Mouse (Mus musculus): ENCODE measurements around the gene Dennd6a.
"Not testable (repeated sequence)": the region's sequence is repeated elsewhere in the genome, so short reads cannot be mapped to it uniquely, and the experiment has no call there.

Gene Dennd6a

DNA sequence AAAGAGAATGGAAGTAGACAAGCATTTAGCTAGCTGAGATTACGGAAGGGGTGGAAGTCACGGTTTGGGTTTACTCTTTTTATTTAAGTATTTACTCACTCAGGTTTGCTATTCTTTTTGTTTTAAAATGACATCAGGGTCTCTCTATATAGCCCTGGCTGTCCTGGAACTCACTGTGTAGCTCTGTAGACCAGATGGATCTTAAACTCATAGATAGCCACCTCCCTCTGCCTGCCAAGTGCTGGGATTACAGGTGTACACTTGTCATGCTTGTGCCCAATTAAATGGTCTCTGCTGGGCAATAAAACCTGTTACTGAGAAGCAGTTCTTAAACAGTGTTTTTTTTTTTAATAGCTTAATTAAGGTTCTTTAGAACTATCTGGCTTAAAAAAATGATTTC, 66.3 kb downstream of the Dennd6a start:
- no peak for DNase-seq (ENCODE audit: low spot score)

DNA sequence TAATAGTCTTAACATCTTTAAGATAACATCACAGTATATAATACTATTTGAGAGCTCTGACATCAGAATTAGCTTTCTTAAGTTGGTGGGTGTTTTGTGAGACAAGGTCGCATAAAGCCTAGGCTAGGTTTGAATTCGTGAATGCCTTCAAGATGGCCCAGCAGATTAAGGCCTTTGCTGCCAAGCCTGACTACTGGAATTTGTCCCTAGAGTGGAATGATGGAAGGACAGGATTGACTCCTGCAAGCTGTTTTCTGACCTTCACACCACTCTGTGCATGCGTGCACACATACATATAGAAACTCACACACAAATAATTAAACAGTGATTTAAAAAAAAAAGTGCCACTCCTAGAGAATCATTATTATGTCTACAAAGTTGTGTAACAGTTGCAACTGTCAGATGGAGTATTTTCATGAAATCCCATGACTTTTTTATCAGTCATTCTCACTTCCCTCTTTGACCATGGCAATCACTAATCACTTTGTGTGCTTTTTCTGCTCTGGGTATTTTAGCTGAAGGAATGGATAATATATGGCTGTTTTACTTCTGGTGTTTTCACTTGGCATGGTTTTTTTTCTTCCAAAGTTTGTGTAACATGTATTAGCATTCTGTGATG, 69.5 kb downstream of the Dennd6a start:
- DNase-seq (ENCODE audit: low spot score), result no peak

DNA sequence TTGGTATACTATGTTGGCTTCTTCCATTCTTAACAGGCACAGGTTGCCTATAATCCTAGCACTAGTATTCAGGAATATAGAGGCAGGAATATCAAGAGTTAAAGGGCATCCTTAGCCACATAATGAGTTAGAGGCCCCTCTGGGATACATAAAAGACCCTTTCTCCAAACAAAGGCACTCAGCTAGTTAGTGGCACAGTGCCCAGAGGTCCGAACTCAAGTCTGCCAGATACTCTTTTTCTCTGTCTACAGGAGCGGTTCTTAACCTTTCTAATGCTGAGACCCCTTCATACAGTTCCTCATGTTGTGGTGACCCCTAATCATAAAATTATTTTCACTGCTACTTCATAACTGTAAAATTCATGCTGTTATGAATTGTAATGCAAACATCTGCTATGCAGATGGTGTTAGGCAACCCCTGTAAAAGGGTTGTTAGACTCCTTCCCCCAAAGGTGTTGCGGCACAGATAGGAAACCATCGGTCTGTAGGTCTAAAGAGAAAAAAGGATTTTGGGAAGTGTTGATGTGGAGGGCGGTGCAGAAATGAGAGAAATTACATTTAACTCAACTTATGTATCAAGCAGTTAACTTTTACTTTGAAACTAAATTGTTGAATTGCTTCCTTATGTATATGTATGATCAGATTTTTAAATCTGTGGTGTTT, 72.5 kb downstream of the Dennd6a start:
- no peak for DNase-seq (ENCODE audit: low spot score)

- no peak for DNase-seq (ENCODE audit: low spot score)
These were observed 74.2 kb downstream of the Dennd6a start for GRCm38 (mm10) chr14:26647811-26648210.

DNA sequence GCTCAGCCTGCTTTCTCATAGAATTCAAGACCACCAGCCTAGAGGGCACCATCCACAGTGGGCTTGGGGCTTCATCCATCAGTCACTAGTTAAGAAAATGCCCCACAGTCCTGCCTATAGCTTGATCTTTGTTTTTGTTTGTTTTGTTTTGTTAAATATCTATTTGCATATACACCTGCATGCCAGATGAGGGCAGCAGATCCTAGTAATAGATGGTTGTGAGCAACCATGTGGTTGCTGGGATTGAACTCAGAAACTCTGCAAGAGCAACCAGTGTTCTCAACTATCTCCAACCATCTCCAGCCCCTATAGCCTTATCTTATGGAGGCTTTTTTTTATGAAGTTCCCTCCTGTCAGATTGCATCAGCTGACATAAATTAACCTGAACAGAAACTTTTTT, 78.2 kb downstream of the Dennd6a start:
- no peak for DNase-seq (ENCODE audit: low spot score)

DNA sequence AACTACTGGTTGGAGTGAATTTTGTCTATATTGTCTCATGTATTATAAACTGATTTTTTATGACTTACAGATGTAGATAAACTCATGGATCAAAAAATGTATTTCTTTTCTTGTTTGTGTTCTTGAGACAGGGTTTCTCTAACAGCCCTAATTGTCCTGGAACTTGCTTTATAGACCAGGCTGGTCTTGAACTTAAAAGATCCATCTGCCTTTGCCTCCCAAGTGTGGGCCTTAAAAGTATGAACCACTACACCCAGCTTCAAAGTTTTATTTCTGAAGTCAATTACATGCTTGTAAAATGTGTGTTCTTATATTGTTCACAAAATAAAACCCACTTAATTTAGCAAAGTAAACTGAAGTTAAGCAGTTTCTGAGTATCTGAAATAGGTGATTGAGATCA, 84.5 kb downstream of the Dennd6a start:
- DNase-seq (ENCODE audit: low spot score), result no peak

GRCm38 (mm10) chr14:26660233-26660632, 86.6 kb downstream of the Dennd6a start:
- DNase-seq (ENCODE audit: low spot score), result no peak

- no peak for DNase-seq (ENCODE audit: low spot score)
These were observed 88.4 kb downstream of the Dennd6a start for GRCm38 (mm10) chr14:26662016-26662415.

DNA sequence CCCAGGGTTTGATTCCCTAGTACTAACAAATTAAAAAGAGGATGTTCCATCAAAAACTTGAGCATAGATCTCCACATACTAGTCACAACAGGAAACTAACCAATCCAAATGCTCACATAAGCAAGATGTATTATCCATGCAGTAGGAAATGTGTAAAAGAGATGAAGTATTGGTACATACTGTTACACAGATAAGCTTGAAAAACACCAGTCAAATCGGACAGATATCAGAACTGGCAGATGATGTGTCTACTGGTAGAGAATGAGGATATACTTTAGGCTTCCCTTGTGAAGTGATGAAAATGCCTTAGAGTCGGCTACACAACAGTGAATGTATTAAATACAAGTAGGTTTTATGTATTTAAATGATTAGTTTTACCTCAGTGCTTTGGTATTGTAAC, 88.8 kb downstream of the Dennd6a start:
- no peak for DNase-seq (ENCODE audit: low spot score)

GRCm38 (mm10) chr14:26663851-26664250, 90.2 kb downstream of the Dennd6a start:
- DNase-seq (ENCODE audit: low spot score), result no peak

DNA sequence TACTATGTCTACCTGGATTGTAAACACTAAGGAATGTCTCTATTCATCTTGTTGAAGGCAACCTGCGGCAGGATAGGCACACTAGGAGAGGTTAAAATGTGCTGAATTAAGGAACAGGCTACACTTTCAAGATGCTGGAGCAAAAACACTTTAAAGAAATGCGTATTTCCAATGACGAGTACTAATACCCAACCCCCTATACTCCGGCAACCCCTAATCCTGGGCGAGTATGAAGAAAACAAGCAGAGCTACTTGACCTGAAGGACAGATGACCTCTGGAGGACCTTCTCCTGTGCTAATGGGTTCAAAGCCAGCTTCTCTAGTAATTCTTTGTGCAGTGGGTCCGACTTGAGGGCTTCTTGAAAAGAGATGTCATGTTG, 94.3 kb downstream of the Dennd6a start:
- DNase-seq (ENCODE audit: low spot score), result no peak

GRCm38 (mm10) chr14:26668371-26669291, 95.0 kb downstream of the Dennd6a start:
- DNase-seq (ENCODE audit: low spot score), result peak; percentile 25

GRCm38 (mm10) chr14:26669292-26670073, 95.8 kb downstream of the Dennd6a start, which contains the start of gene Pde12:
Gene Pde12, minus strand, starts transcription at chr14:26669883.
- DNase-seq (ENCODE audit: low spot score), result peak; percentile 83

- DNase-seq (ENCODE audit: low spot score), result no peak
These were observed 97.3 kb downstream of the Dennd6a start for GRCm38 (mm10) chr14:26670964-26671363.

- not testable (repeated sequence) for DNase-seq (ENCODE audit: low spot score)
These were observed 98.4 kb downstream of the Dennd6a start for GRCm38 (mm10) chr14:26671870-26672615.

DNA sequence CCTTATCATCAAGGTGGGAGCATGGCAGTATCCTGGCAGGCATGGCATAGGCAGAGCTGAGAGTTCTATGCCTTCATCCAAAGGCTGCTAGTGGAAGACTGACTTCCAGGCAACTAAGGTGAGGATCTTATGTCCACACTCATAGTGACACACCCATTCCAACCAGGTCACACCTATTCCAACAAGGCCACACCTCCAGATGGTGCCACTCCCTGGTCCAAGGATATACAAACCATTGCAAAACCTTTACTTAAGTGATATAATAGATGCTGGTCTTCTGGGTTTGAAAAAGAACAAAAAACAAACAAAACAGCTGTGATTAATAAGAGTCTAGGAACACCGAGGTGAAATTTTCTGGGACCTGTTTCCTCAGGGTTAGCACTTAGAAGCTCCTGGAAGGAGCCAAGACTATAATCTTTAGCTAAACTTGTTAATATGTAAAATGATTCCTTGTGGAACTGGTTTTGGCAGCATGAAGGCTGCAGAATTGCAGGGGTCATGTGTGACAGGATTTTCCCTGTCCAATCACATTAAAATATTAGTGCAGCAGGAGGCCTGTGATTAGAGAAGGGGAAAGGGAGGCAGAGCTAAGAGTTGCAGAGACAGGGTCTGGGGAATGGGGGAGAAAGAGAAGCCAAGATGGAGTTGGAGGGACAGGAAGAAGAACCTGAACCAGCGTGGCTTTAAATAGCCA, 101.0 kb downstream of the Dennd6a start:
- not testable (repeated sequence) for DNase-seq (ENCODE audit: low spot score)

DNA sequence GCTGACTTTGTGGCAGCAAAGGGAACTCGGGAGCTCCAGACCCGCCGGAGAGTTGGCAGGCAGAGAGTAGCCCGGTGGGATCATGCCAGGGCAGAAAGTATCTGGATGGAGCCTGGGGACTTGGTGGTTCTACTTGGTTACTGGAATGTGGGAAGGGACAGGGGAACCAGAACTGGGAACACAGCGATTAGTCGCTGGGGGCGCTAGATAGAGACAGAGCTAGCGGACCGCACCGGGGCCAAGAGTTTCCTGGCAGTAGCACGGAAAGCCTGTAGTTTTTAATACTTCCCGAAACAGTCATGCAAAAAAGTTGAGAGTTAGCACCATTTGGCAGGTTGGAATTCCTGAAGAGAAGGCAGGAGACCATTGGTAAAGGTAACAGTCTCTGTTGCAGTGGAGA, 101.7 kb downstream of the Dennd6a start:
- no peak for DNase-seq (ENCODE audit: low spot score)

- no peak for DNase-seq (ENCODE audit: low spot score)
These were observed 102.1 kb downstream of the Dennd6a start for GRCm38 (mm10) chr14:26675791-26676190.
